Mouse (Mus musculus) C2C12 (cell line): Measurements from ENCODE around the gene Ankrd13b.

Experiments used
- CEBPB ChIP-seq: IDR thresholded peaks from one replicate; pipeline ENCODE4 v1.6.1; 2011; ENCODE audit warnings: low read depth, mild to moderate bottlenecking, control low read depth, moderate library complexity
- CTCF ChIP-seq: IDR thresholded peaks from one replicate; pipeline ENCODE4 v1.5.1; 2011; ENCODE audit not compliant: control insufficient read depth, insufficient read depth, insufficient read length
- FOSL1 ChIP-seq: IDR thresholded peaks from one replicate; pipeline ENCODE4 v1.8.0; 2011; ENCODE audit warnings: mild to moderate bottlenecking, low read length; ENCODE audit not compliant: poor library complexity, insufficient read depth, severe bottlenecking
- MAX ChIP-seq: IDR thresholded peaks from one replicate; pipeline ENCODE4 v1.6.1; 2011; ENCODE audit warnings: mild to moderate bottlenecking, control low read depth
- MYOD1 ChIP-seq: IDR thresholded peaks from one replicate; pipeline ENCODE4 v1.6.1; 2011; ENCODE audit warnings: low read depth; ENCODE audit not compliant: control insufficient read depth, insufficient read length
- MYOG ChIP-seq: IDR thresholded peaks from one replicate; pipeline ENCODE4 v1.6.1; 2011; ENCODE audit not compliant: control insufficient read depth, insufficient read length; ENCODE audit errors: extremely low read depth
- USF1 ChIP-seq: IDR thresholded peaks from one replicate; pipeline ENCODE4 v1.6.1; 2011; ENCODE audit warnings: low read depth, mild to moderate bottlenecking, control low read depth, moderate library complexity

DNA sequence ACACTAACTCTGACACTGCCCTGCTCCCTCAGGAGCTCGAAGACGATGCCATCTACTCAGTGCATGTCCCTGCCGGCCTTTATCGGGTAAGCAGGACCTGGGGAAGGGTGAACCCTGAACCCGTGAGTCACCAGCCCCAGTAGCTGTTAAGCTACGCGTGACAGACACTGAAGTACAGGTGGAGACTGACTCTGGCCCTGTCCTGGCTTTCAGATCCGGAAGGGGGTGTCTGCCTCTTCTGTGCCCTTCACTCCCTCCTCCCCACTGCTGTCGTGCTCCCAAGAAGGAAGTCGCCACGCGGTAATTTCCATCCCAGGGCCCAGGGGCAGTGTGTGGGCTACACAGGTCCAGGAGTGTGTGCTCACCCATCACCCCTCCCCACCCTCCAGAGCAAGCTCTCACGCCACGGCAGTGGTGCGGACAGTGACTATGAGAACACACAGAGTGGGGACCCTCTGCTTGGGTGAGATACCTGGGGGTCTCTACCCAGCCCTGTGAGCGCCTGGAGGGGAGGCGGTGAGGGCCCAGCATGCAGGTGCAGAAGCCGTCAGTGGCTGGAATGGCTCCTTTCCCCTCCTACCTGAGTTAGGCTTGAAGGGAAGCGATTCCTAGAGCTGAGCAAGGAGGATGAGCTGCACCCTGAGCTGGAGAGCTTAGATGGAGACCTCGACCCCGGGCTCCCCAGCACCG, 16.0 kb upstream of the Ankrd13b start:
- TF ChIP-seq CTCF = no peak
- TF ChIP-seq USF1 = no peak
- no peak for TF ChIP-seq MYOG
- TF ChIP-seq MYOD1 = no peak
- no peak for TF ChIP-seq MAX
- TF ChIP-seq FOSL1 = no peak
- no peak for TF ChIP-seq CEBPB
